Mouse (Mus musculus): ENCODE results near the gene Tbkbp1.

- TF ChIP-seq POLR2A (IDR thresholded peaks at IDR 0.05; ENCODE audit: low read depth, low read length) (no peak), CTCF (IDR thresholded peaks at IDR 0.05; ENCODE audit: extremely low read depth, insufficient read length, insufficient replicate concordance, low read depth, low read length) (no peak)
Observed at GRCm38 (mm10) chr11:97191915-97192620, 40.8 kb upstream of the Tbkbp1 start.

Measured in small intestine, adult 2 months (tissue).